Mouse (Mus musculus) kidney, postnatal 10 days (tissue): ENCODE measurements around the gene Tdpoz2.
"Not testable (repeated sequence)": the region's sequence is repeated elsewhere in the genome, so short reads cannot be mapped to it uniquely, and the experiment has no call there.

Source experiments
- DNase-seq: peaks from one replicate; pipeline ENCODE4 v3.0.0; 2021; ENCODE audit warnings: mixed read lengths

Tdpoz2 gene

GRCm38 (mm10) chr3:93652586-93652985 is at the start of gene Tdpoz2:
Tdpoz2 (minus strand) TSS chr3:93652686.
- no peak for DNase-seq

- not testable (repeated sequence) for DNase-seq
These were observed 40.5 kb upstream of the Tdpoz2 start, which contains the start of gene Gm37596 for GRCm38 (mm10) chr3:93692970-93693369. Gm37596 (minus strand) TSS chr3:93693070.

- DNase-seq, result not testable (repeated sequence)
These were observed 23.7 kb upstream of the Tdpoz2 start, which contains the start of gene Tdpoz1 for GRCm38 (mm10) chr3:93676210-93676609. Tdpoz1 (minus strand) TSS chr3:93676310.

- not testable (repeated sequence) for DNase-seq
These were observed 18.5 kb upstream of the Tdpoz2 start for GRCm38 (mm10) chr3:93670805-93671503.

- DNase-seq, result no peak
These were observed 1.8 kb upstream of the Tdpoz2 start for GRCm38 (mm10) chr3:93654260-93654659.

GRCm38 (mm10) chr3:93630917-93631714 is 21.4 kb downstream of the Tdpoz2 start:
- DNase-seq, result not testable (repeated sequence)

- peak; percentile 58 for DNase-seq
These were observed 43.5 kb downstream of the Tdpoz2 start for GRCm38 (mm10) chr3:93608970-93609369.

GRCm38 (mm10) chr3:93601903-93602302 is 50.6 kb downstream of the Tdpoz2 start:
- DNase-seq, result no peak
